Mouse (Mus musculus): ENCODE measurements at regions not wholly inside any gene's neighbourhood (a gene's known extent, or its start where the extent isn't known, plus 50 kb on each side); places are given as distances from the start of the nearest gene placed in this dataset.

- no peak overlapping the region for H3K4me3 ChIP-seq
- H3K27me3 ChIP-seq (ENCODE audit: low read depth, poor library complexity, severe bottlenecking), result no peaks in the 10 kb centered on the region
- WGBS, result 55% methylated on average over 2 of the region's 2 CpGs
- no peak for DNase-seq (ENCODE audit: low spot score)
- H3K27ac ChIP-seq, result no peak overlapping the region
- no peaks in the 10 kb centered on the region for H3K4me1 ChIP-seq
- no peaks in the 10 kb centered on the region for H3K36me3 ChIP-seq
- H3K9me3 ChIP-seq (replicated peaks), result no peaks in the 10 kb centered on the region
Observed at GRCm38 (mm10) chr2:57527966-57528365, 290.5 kb downstream of the Gpd2 start.

- Histone ChIP-seq H3K27me3 (ENCODE audit: low read depth, poor library complexity, severe bottlenecking) (no peaks in the 10 kb centered on the region), H3K4me1 (no peaks in the 10 kb centered on the region), H3K36me3 (no peaks in the 10 kb centered on the region), H3K27ac (no peak overlapping the region), H3K9me3 (replicated peaks) (no peaks in the 10 kb centered on the region), H3K4me3 (no peak overlapping the region)
- DNase-seq (ENCODE audit: low spot score), result no peak
- WGBS, result 86% methylated on average over 3 of the region's 3 CpGs
Observed at GRCm38 (mm10) chr2:57539842-57540241, 302.4 kb downstream of the Gpd2 start.

GRCm38 (mm10) chr2:57565258-57565657 lies 327.8 kb downstream of the Gpd2 start:
- H3K9me3 ChIP-seq (replicated peaks), result no peaks in the 10 kb centered on the region
- WGBS, result 93% methylated on average over 4 of the region's 4 CpGs
- no peaks in the 10 kb centered on the region for H3K27me3 ChIP-seq (ENCODE audit: low read depth, poor library complexity, severe bottlenecking)
- DNase-seq (ENCODE audit: low spot score), result no peak
- H3K27ac ChIP-seq, result no peak overlapping the region
- H3K4me3 ChIP-seq, result no peak overlapping the region
- H3K36me3 ChIP-seq, result no peaks in the 10 kb centered on the region
- no peaks in the 10 kb centered on the region for H3K4me1 ChIP-seq

- Histone ChIP-seq H3K4me3 (no peak overlapping the region), H3K4me1 (no peaks in the 10 kb centered on the region), H3K27me3 (ENCODE audit: low read depth, poor library complexity, severe bottlenecking) (no peaks in the 10 kb centered on the region), H3K9me3 (replicated peaks) (no peaks in the 10 kb centered on the region), H3K36me3 (no peaks in the 10 kb centered on the region), H3K27ac (no peak overlapping the region)
- DNase-seq (ENCODE audit: low spot score), result no peak
- 90% methylated on average over 4 of the region's 4 CpGs for WGBS
Observed at GRCm38 (mm10) chr2:57566103-57566502, 328.7 kb downstream of the Gpd2 start.

- Histone ChIP-seq H3K4me1 (no peaks in the 10 kb centered on the region), H3K27me3 (ENCODE audit: low read depth, poor library complexity, severe bottlenecking) (no peaks in the 10 kb centered on the region), H3K9me3 (replicated peaks) (no peaks in the 10 kb centered on the region), H3K27ac (no peak overlapping the region), H3K4me3 (no peak overlapping the region), H3K36me3 (no peaks in the 10 kb centered on the region)
- 79% methylated on average over 1 of the region's 1 CpGs for WGBS
- no peak for DNase-seq (ENCODE audit: low spot score)
Observed at GRCm38 (mm10) chr2:57567183-57567582, 329.7 kb downstream of the Gpd2 start.

GRCm38 (mm10) chr2:57587065-57587464 lies 349.6 kb downstream of the Gpd2 start:
- Histone ChIP-seq H3K4me3 (no peak overlapping the region), H3K36me3 (no peaks in the 10 kb centered on the region), H3K4me1 (no peaks in the 10 kb centered on the region), H3K9me3 (replicated peaks) (no peaks in the 10 kb centered on the region), H3K27ac (no peak overlapping the region), H3K27me3 (ENCODE audit: low read depth, poor library complexity, severe bottlenecking) (no peaks in the 10 kb centered on the region)
- WGBS, result 85% methylated on average over 3 of the region's 3 CpGs
- DNase-seq (ENCODE audit: low spot score), result no peak

GRCm38 (mm10) chr2:57593558-57593957 lies 356.1 kb downstream of the Gpd2 start:
- no peaks in the 10 kb centered on the region for H3K36me3 ChIP-seq
- peaks cover 14% of the 10 kb centered on the region for H3K4me1 ChIP-seq
- no peak for DNase-seq (ENCODE audit: low spot score)
- H3K27ac ChIP-seq, result no peak overlapping the region
- H3K27me3 ChIP-seq (ENCODE audit: low read depth, poor library complexity, severe bottlenecking), result no peaks in the 10 kb centered on the region
- H3K9me3 ChIP-seq (replicated peaks), result no peaks in the 10 kb centered on the region
- 96% methylated on average over 2 of the region's 2 CpGs for WGBS
- no peak overlapping the region for H3K4me3 ChIP-seq

- no peaks in the 10 kb centered on the region for H3K9me3 ChIP-seq (replicated peaks)
- whole genome bisulfite sequencing, result 27% methylated on average over 9 of the region's 9 CpGs
- no peaks in the 10 kb centered on the region for H3K36me3 ChIP-seq
- DNase-seq (ENCODE audit: low spot score), result peak; percentile 33
- H3K4me1 ChIP-seq, result peaks cover 14% of the 10 kb centered on the region
- H3K4me3 ChIP-seq, result peak overlapping the region; percentile 12
- H3K27me3 ChIP-seq (ENCODE audit: low read depth, poor library complexity, severe bottlenecking), result no peaks in the 10 kb centered on the region
- no peak overlapping the region for H3K27ac ChIP-seq
Observed at GRCm38 (mm10) chr2:57597694-57598358, 360.4 kb downstream of the Gpd2 start.

GRCm38 (mm10) chr2:57611599-57611998 lies 374.2 kb downstream of the Gpd2 start:
- Histone ChIP-seq H3K27ac (no peak overlapping the region), H3K27me3 (ENCODE audit: low read depth, poor library complexity, severe bottlenecking) (no peaks in the 10 kb centered on the region), H3K4me1 (peaks cover 5% of the 10 kb centered on the region), H3K36me3 (no peaks in the 10 kb centered on the region), H3K9me3 (replicated peaks) (no peaks in the 10 kb centered on the region), H3K4me3 (no peak overlapping the region)
- DNase-seq (ENCODE audit: low spot score), result no peak

GRCm38 (mm10) chr2:57613243-57613642 lies 375.8 kb downstream of the Gpd2 start:
- H3K27ac ChIP-seq, result no peak overlapping the region
- H3K4me1 ChIP-seq, result peaks cover 10% of the 10 kb centered on the region
- 70% methylated on average over 10 of the region's 10 CpGs for WGBS
- no peaks in the 10 kb centered on the region for H3K9me3 ChIP-seq (replicated peaks)
- no peaks in the 10 kb centered on the region for H3K36me3 ChIP-seq
- H3K4me3 ChIP-seq, result no peak overlapping the region
- no peaks in the 10 kb centered on the region for H3K27me3 ChIP-seq (ENCODE audit: low read depth, poor library complexity, severe bottlenecking)
- DNase-seq (ENCODE audit: low spot score), result no peak

GRCm38 (mm10) chr2:57614587-57614991 lies 377.2 kb downstream of the Gpd2 start:
- WGBS, result 76% methylated on average over 12 of the region's 12 CpGs
- Histone ChIP-seq H3K9me3 (replicated peaks) (no peaks in the 10 kb centered on the region), H3K27me3 (ENCODE audit: low read depth, poor library complexity, severe bottlenecking) (no peaks in the 10 kb centered on the region), H3K4me1 (peaks cover 10% of the 10 kb centered on the region), H3K36me3 (no peaks in the 10 kb centered on the region), H3K27ac (no peak overlapping the region), H3K4me3 (no peak overlapping the region)
- no peak for DNase-seq (ENCODE audit: low spot score)

- Histone ChIP-seq H3K4me1 (peaks cover 10% of the 10 kb centered on the region), H3K4me3 (peak overlapping the region; percentile 49), H3K36me3 (no peaks in the 10 kb centered on the region), H3K9me3 (replicated peaks) (no peaks in the 10 kb centered on the region), H3K27me3 (ENCODE audit: low read depth, poor library complexity, severe bottlenecking) (no peaks in the 10 kb centered on the region), H3K27ac (peak overlapping the region; percentile 58; the same call in 1 of the 2 replicates)
- peak; percentile 45 for DNase-seq (ENCODE audit: low spot score)
- 3% methylated on average over 19 of the region's 19 CpGs for WGBS
Observed at GRCm38 (mm10) chr2:57616525-57617225, 379.2 kb downstream of the Gpd2 start.

- 82% methylated on average over 2 of the region's 2 CpGs for WGBS
- no peaks in the 10 kb centered on the region for H3K36me3 ChIP-seq
- peak overlapping the region; percentile 49; the same call in 1 of the 2 replicates for H3K4me3 ChIP-seq
- no peaks in the 10 kb centered on the region for H3K9me3 ChIP-seq (replicated peaks)
- no peak overlapping the region for H3K27ac ChIP-seq
- peaks cover 10% of the 10 kb centered on the region for H3K4me1 ChIP-seq
- H3K27me3 ChIP-seq (ENCODE audit: low read depth, poor library complexity, severe bottlenecking), result no peaks in the 10 kb centered on the region
- no peak for DNase-seq (ENCODE audit: low spot score)
Observed at GRCm38 (mm10) chr2:57617258-57617657, 379.8 kb downstream of the Gpd2 start.

Data from limb, embryonic 10.5 days (tissue).